Mouse (Mus musculus) intestine, embryonic 15.5 days (tissue): ENCODE data around the gene Rap2b. TPM values are rescaled to one million over a fixed set of nuclear protein-coding genes. Genes with fewer than 3 reads are reported as not detected.

ENCODE experiments used
- ATAC-seq: fragments of 200-750 bp; cut with Nextera tagmentation; 2 replicates; pipeline ENCODE4 v1.8.0; 2017; ENCODE audit warnings: moderate TSS enrichment, moderate library complexity
- H3K27ac ChIP-seq: fragments of 300-500 bp; sonication (generic); 2 replicates; pipeline ENCODE4 v1.5.1; 2015; ENCODE audit warnings: mild to moderate bottlenecking, inconsistent platforms
- H3K27me3 ChIP-seq: fragments of 300-500 bp; sonication (generic); replicated peaks from 2 replicates; pipeline ENCODE4 v1.6.1; 2015; ENCODE audit warnings: inconsistent platforms
- H3K36me3 ChIP-seq: fragments of 300-500 bp; sonication (generic); 2 replicates; pipeline ENCODE4 v1.6.1; 2015; ENCODE audit warnings: inconsistent platforms
- H3K4me1 ChIP-seq: fragments of 300-500 bp; sonication (generic); replicated peaks from 2 replicates; pipeline ENCODE4 v1.6.1; 2015; ENCODE audit warnings: inconsistent platforms
- H3K4me2 ChIP-seq: fragments of 300-500 bp; sonication (generic); replicated peaks from 2 replicates; pipeline ENCODE4 v1.6.1; 2015; ENCODE audit warnings: mild to moderate bottlenecking, inconsistent platforms
- H3K4me3 ChIP-seq: fragments of 300-500 bp; sonication (generic); replicated peaks from 2 replicates; pipeline ENCODE4 v1.5.1; 2015; ENCODE audit warnings: inconsistent platforms
- H3K9ac ChIP-seq: fragments of 300-500 bp; sonication (generic); 2 replicates; pipeline ENCODE4 v1.6.1; 2015; ENCODE audit warnings: inconsistent platforms
- H3K9me3 ChIP-seq: fragments of 300-500 bp; sonication (generic); 2 replicates; pipeline ENCODE4 v1.6.1; 2016; ENCODE audit warnings: inconsistent platforms
- WGBS: fragments of 180-500 bp; shearing (Covaris S2); methylation state at CpG from one replicate; pipeline ENCODE4 v1.1.7; 2015; 5-methylcytosine and 5-hydroxymethylcytosine counted together
- polyA plus RNA-seq: library from polyadenylated mRNA; unstranded; fragments of >200 nt; fragmentation: Nextera tagmentation; extraction: Ambion mirVana; gene quantifications from 2 replicates; pipeline ENCODE4 v1.2.1, GENCODE M21; 2015

The Rap2b gene
- 6.8 and 8.3 TPM in 2 replicates for polyA plus RNA-seq

- Histone ChIP-seq H3K27me3 (no peaks in the 10 kb centered on the region), H3K9me3 (no peaks in the 10 kb centered on the region), H3K4me3 (no peak within 1 kb of the TSS), H3K27ac (no peak within 1 kb of the TSS), H3K36me3 (no peaks in the 10 kb centered on the region), H3K4me1 (peaks cover under 1% of the 10 kb centered on the region; the same call in 1 of the 2 replicates), H3K4me2 (no peak within 1 kb of the TSS), H3K9ac (no peak within 1 kb of the TSS)
- no peak for ATAC-seq
- WGBS, result 78% methylated on average over 1 of the region's 1 CpGs
These were observed at the start of gene Rap2b for GRCm38 (mm10) chr3:61361338-61361737. Gene Rap2b, plus strand, starts transcription at chr3:61361638.

GRCm38 (mm10) chr3:61315002-61315401 lies 46.4 kb upstream of the Rap2b start:
- H3K4me1 ChIP-seq, result no peaks in the 10 kb centered on the region
- no peak overlapping the region for H3K4me3 ChIP-seq
- H3K27ac ChIP-seq, result no peak overlapping the region
- H3K27me3 ChIP-seq, result no peaks in the 10 kb centered on the region
- no peak overlapping the region for H3K9ac ChIP-seq
- no peak overlapping the region for H3K4me2 ChIP-seq
- peak; percentile 91 for ATAC-seq
- 56% methylated on average over 2 of the region's 2 CpGs for WGBS
- H3K9me3 ChIP-seq, result no peaks in the 10 kb centered on the region
- no peaks in the 10 kb centered on the region for H3K36me3 ChIP-seq

GRCm38 (mm10) chr3:61320031-61320430 lies 41.4 kb upstream of the Rap2b start:
- 69% methylated on average over 2 of the region's 2 CpGs for WGBS
- H3K9ac ChIP-seq, result no peak overlapping the region

GRCm38 (mm10) chr3:61321632-61322031 lies 39.8 kb upstream of the Rap2b start:
- no peaks in the 10 kb centered on the region for H3K4me1 ChIP-seq
- no peak overlapping the region for H3K27ac ChIP-seq
- 79% methylated on average over 6 of the region's 6 CpGs for WGBS
- H3K4me2 ChIP-seq, result no peak overlapping the region
- no peaks in the 10 kb centered on the region for H3K9me3 ChIP-seq
- H3K27me3 ChIP-seq, result no peaks in the 10 kb centered on the region
- ATAC-seq, result no peak
- H3K4me3 ChIP-seq, result no peak overlapping the region
- no peak overlapping the region for H3K9ac ChIP-seq
- no peaks in the 10 kb centered on the region for H3K36me3 ChIP-seq

More at GRCm38 (mm10) chr3:61320031-61320430, 41.4 kb upstream of the Rap2b start:
- no peaks in the 10 kb centered on the region for H3K27me3 ChIP-seq
- H3K36me3 ChIP-seq, result no peaks in the 10 kb centered on the region
- no peak overlapping the region for H3K27ac ChIP-seq
- H3K4me3 ChIP-seq, result no peak overlapping the region
- H3K4me2 ChIP-seq, result no peak overlapping the region
- H3K9me3 ChIP-seq, result no peaks in the 10 kb centered on the region
- no peaks in the 10 kb centered on the region for H3K4me1 ChIP-seq
- ATAC-seq, result no peak

- ATAC-seq, result peak; percentile 97
- no peaks in the 10 kb centered on the region for H3K4me1 ChIP-seq
- no peaks in the 10 kb centered on the region for H3K9me3 ChIP-seq
These were observed 25.2 kb upstream of the Rap2b start for GRCm38 (mm10) chr3:61336205-61336604.

GRCm38 (mm10) chr3:61337230-61337629 lies 24.2 kb upstream of the Rap2b start:
- H3K9ac ChIP-seq, result no peak overlapping the region
- no peak overlapping the region for H3K27ac ChIP-seq
- no peak overlapping the region for H3K4me2 ChIP-seq
- WGBS, result 82% methylated on average over 3 of the region's 3 CpGs
- no peak overlapping the region for H3K4me3 ChIP-seq
- H3K4me1 ChIP-seq, result no peaks in the 10 kb centered on the region
- H3K36me3 ChIP-seq, result no peaks in the 10 kb centered on the region
- ATAC-seq, result no peak
- H3K9me3 ChIP-seq, result no peaks in the 10 kb centered on the region
- H3K27me3 ChIP-seq, result no peaks in the 10 kb centered on the region

More at GRCm38 (mm10) chr3:61336205-61336604, 25.2 kb upstream of the Rap2b start:
- Histone ChIP-seq H3K36me3 (no peaks in the 10 kb centered on the region), H3K4me3 (no peak overlapping the region), H3K27ac (no peak overlapping the region; the same call in 1 of the 2 replicates), H3K27me3 (no peaks in the 10 kb centered on the region), H3K9ac (no peak overlapping the region), H3K4me2 (no peak overlapping the region)
- WGBS, result 40% methylated on average over 2 of the region's 2 CpGs

- Histone ChIP-seq H3K9me3 (no peaks in the 10 kb centered on the region), H3K4me1 (no peaks in the 10 kb centered on the region), H3K4me3 (no peak overlapping the region), H3K9ac (no peak overlapping the region), H3K27ac (no peak overlapping the region), H3K27me3 (no peaks in the 10 kb centered on the region), H3K36me3 (no peaks in the 10 kb centered on the region), H3K4me2 (no peak overlapping the region)
- WGBS, result 72% methylated on average over 5 of the region's 5 CpGs
- no peak for ATAC-seq
These were observed 21.1 kb upstream of the Rap2b start for GRCm38 (mm10) chr3:61340321-61340720.

- Histone ChIP-seq H3K9ac (no peak overlapping the region), H3K27ac (no peak overlapping the region), H3K27me3 (no peaks in the 10 kb centered on the region), H3K4me3 (no peak overlapping the region), H3K4me1 (no peaks in the 10 kb centered on the region), H3K9me3 (no peaks in the 10 kb centered on the region), H3K4me2 (no peak overlapping the region), H3K36me3 (no peaks in the 10 kb centered on the region)
- 78% methylated on average over 7 of the region's 7 CpGs for WGBS
- ATAC-seq, result peak; percentile 78
These were observed 17.4 kb upstream of the Rap2b start for GRCm38 (mm10) chr3:61344031-61344430.

- H3K27me3 ChIP-seq, result no peaks in the 10 kb centered on the region
- ATAC-seq, result 0 out of 2 replicates have a peak, but pooled peaks have one; percentile 23
- 13% methylated on average over 1 of the region's 1 CpGs for WGBS
These were observed 15.8 kb upstream of the Rap2b start for GRCm38 (mm10) chr3:61345636-61346035.

GRCm38 (mm10) chr3:61348036-61348614 lies 13.3 kb upstream of the Rap2b start:
- Histone ChIP-seq H3K9ac (no peak overlapping the region), H3K4me2 (no peak overlapping the region), H3K4me3 (no peak overlapping the region), H3K27ac (no peak overlapping the region), H3K27me3 (no peaks in the 10 kb centered on the region), H3K9me3 (no peaks in the 10 kb centered on the region), H3K36me3 (no peaks in the 10 kb centered on the region), H3K4me1 (no peaks in the 10 kb centered on the region)
- WGBS, result 77% methylated on average over 4 of the region's 4 CpGs
- no peak for ATAC-seq

More at GRCm38 (mm10) chr3:61345636-61346035, 15.8 kb upstream of the Rap2b start:
- Histone ChIP-seq H3K9me3 (no peaks in the 10 kb centered on the region), H3K27ac (no peak overlapping the region), H3K4me2 (no peak overlapping the region), H3K4me3 (no peak overlapping the region), H3K4me1 (no peaks in the 10 kb centered on the region), H3K36me3 (no peaks in the 10 kb centered on the region), H3K9ac (no peak overlapping the region)

GRCm38 (mm10) chr3:61349433-61349832 lies 12.0 kb upstream of the Rap2b start:
- H3K4me3 ChIP-seq, result no peak overlapping the region

GRCm38 (mm10) chr3:61355464-61355863 lies 6.0 kb upstream of the Rap2b start:
- no peak overlapping the region for H3K4me3 ChIP-seq
- no peaks in the 10 kb centered on the region for H3K4me1 ChIP-seq
- H3K27ac ChIP-seq, result no peak overlapping the region
- H3K9ac ChIP-seq, result no peak overlapping the region
- WGBS, result 85% methylated on average over 1 of the region's 1 CpGs
- H3K36me3 ChIP-seq, result no peaks in the 10 kb centered on the region
- no peaks in the 10 kb centered on the region for H3K9me3 ChIP-seq
- H3K27me3 ChIP-seq, result no peaks in the 10 kb centered on the region
- no peak overlapping the region for H3K4me2 ChIP-seq
- ATAC-seq, result no peak

More at GRCm38 (mm10) chr3:61349433-61349832, 12.0 kb upstream of the Rap2b start:
- no peaks in the 10 kb centered on the region for H3K4me1 ChIP-seq
- H3K36me3 ChIP-seq, result no peaks in the 10 kb centered on the region
- no peak for ATAC-seq
- no peaks in the 10 kb centered on the region for H3K9me3 ChIP-seq
- no peak overlapping the region for H3K27ac ChIP-seq
- H3K4me2 ChIP-seq, result no peak overlapping the region
- no peaks in the 10 kb centered on the region for H3K27me3 ChIP-seq
- no peak overlapping the region for H3K9ac ChIP-seq
- WGBS, result 67% methylated on average over 1 of the region's 1 CpGs

- Histone ChIP-seq H3K4me3 (no peak overlapping the region), H3K27ac (no peak overlapping the region), H3K4me2 (no peak overlapping the region), H3K27me3 (no peaks in the 10 kb centered on the region), H3K9me3 (no peaks in the 10 kb centered on the region), H3K36me3 (no peaks in the 10 kb centered on the region), H3K9ac (no peak overlapping the region), H3K4me1 (no peaks in the 10 kb centered on the region)
- 59% methylated on average over 6 of the region's 6 CpGs for WGBS
- no peak for ATAC-seq
These were observed 3.3 kb upstream of the Rap2b start for GRCm38 (mm10) chr3:61358107-61358506.
